Mouse (Mus musculus) frontal cortex, postnatal 25 days (tissue): Measurements from ENCODE around the gene Tchp.
A peak's percentile ranks its signal among the peaks of the same experiment; 100 is the strongest.

Source experiments
- DNase-seq, 2 experiments: peaks; one replicate each; pipeline ENCODE4 v3.0.0; 2022; ENCODE audit warnings: low spot score in 2 of 2

Gene Tchp

DNA sequence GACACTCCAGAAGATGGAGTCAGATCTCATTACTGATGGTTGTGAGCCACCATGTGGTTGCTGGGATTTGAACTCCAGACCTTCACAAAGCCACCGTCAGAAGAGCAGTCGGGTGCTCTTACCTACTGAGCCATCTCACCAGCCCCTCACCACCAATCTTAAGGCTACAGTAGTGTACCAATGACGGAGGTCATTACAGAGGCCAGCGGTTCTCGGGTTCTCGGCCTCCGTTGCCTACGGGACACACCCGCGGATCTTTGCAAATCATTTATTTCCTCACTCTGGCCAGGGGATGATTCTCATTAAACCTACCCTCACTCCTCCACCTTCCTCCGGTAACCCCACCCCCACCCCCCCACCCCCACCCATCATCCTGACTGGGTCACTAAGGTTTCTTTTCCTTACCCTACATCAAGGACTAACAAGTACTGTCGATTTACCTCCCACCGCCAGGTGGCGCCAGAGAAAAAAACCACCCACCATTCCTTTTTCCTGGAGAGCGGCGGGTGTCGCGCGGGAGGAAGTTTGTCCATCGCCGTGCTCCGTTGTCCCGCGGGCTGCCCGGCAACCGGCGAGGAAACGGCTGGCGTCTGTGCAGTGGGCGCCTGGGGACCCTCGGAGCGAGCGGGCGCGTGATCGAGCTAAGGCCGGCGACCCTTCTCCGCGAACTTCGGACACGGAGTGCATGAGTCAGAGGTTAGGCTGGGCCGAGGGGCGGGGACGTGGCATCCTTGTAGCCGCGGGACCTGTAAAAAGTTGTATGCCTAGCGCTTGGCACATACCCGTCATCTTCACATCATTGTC is at the start of gene Tchp:
TSS of gene Tchp (plus strand) at position 496 of the 804 bp plus-strand sequence.
- DNase-seq, result peak; percentile 91 to 96

DNA sequence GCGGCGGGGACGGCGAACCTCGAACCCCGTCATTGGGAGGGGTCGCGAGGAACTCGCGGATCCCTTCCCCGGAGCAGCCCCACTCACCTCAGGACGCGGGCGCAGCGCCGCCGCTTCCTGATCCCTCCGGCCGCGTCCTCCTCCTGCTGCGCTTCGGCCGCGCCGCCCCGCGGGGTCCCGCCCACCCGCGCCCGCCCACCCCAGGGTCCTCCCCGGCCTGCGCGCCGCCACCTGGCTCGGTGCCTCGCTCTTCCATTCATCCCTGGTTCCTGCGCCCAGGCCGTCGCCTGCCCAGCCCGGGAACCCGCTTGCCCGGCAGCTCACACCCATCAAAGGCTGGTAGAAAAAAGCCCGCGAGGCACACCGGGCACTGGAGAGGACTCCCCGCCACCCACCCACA is 49.3 kb upstream of the Tchp start, which contains the start of gene Trpv4:
TSS of gene Trpv4 (minus strand) at position 167 of the 400 bp plus-strand sequence.
- no peak for DNase-seq

DNA sequence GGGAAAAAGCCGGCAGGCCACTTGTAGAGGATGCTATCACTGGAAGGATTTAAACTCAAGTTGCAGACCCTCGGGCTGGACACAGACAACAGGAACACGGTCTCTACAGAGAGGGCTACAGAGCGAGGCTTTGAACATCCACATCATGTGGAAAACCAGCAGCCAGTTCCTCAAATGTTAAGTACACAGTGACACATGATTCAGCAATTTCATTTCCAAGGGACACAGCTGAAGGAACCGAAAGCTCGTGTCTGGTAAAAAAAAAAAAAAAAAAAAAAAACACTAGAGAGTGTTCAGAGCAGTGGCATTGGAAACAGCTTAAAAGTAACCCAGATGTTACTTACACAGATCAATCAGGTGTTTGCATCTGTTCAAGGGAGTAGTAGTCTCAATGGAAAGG is 46.5 kb upstream of the Tchp start:
- no peak for DNase-seq

DNA sequence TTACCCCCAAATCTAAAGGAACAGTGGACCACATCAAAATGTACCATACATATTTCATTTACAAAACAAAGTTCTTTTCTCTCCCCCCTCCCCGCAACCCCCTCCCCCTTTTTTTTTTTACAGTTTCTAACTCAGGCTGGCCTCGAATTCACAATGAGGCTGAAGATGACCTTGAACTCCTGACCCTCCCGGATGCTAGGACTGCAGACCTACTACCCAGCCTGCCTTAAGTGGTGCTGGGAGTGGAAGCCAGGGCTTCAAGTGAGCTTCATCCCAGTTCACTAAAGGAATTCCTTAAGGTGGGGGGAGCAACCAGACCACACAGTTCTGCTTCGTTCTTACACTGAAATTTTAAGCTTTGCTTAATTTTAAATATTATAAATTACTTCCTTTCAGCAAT is 43.4 kb upstream of the Tchp start:
- no peak for DNase-seq

DNA sequence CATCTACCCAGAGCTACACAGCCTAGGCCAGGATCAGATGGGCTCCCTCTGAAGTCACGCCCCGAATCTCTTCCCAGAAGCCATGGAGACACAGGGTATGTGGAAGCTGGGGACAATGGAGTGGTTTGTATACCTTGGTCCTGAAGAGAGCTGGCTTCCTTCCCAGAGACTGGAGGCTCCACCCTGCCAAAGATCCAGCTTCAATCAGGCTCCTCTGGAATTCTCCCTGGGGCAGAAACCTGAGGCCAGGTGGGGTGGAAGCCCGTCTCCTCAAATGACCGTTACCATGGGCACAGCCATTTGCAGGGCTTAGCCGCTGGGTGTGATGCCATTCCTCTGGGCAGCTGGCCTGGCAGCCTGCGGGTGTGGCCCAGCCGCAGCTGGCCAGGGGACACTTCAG is 42.8 kb upstream of the Tchp start:
- no peak for DNase-seq

DNA sequence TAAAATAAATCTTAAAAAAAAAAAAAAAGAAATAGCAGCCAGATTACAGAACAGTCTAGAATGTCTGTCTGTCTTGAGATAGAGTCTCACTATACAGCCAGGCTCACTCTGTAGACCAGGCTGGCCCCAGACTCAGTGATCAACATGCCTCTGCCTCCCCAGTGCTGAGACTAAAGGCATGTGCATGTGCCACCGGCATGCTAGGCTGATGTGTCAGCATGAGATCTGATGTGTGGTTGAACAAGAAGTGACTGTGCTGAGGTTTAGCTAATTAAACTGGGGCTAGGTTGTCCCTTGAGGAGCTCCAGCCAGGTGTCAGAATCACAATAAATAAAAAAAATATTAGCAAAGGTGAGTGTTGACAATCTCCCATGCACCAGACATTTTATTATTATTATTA is 40.9 kb upstream of the Tchp start:
- no peak for DNase-seq

DNA sequence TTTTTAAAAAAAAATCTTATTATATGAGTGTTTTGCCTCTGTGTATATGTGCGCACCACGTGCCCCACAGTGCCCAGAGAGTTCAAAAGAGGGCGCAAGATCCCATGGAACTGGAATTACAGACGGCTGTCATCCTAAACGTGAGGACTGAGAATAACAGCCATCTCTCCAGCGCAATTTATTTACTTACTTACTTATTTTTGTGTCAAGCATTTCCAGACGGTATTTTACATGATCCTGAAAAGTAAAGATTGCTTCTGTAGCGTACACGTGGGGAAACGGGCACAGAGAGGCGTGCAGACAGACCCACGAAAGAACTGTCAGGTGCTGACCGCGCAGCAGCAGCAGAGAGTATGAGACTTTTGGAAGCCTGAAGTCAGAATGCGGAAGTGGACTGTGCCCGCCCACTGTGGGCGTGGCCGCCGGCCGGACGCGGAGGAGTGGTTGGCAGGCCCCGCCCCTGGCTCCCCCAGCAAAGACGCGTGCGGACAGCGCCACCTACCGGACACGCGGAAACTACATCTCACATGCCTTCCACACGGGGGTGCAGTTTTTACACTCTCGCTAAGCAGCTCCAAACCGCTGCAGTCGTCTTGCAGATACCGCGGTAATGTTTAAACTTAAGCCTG is 40.2 kb upstream of the Tchp start:
- DNase-seq, result peak; percentile 98 to 99

DNA sequence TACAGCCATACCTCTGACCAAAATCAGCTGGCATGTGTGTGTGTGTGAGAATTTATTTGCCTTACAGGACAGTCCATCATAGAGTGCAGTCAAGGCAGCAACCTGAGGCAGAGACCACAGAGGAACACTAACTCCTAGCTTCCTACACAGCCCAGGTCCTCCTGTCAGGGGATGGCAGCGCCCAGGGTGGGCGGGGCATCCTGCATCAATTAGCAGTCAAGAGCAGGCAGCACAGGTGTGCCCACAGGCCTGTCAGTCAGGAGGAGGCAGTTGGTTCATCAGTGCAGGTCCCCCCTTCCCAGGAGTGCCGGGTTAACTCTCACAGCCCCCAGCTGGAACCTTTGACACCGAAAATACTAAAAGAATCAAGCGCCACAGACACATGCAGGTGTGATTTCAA is 38.5 kb upstream of the Tchp start:
- DNase-seq, result no peak

DNA sequence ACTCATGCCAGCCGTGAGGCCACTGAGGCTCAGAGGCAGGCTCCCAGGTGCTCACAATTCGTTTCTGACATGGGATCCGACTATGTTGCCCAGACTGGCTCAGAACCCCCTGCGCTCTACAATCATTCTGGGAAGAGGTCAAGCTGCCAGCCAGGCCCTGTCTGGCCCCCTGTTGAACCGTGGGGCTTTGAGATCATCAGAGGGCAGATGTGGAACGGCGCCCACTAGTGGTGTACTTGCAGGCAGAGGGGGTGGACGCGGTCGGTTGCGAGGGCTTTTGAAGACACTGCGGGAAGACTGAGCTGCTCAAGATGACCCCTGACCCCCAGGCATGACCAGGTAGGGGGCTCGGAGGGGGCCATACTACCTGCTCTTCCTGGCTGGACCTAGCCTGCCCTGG is 34.4 kb upstream of the Tchp start:
- DNase-seq, result no peak

DNA sequence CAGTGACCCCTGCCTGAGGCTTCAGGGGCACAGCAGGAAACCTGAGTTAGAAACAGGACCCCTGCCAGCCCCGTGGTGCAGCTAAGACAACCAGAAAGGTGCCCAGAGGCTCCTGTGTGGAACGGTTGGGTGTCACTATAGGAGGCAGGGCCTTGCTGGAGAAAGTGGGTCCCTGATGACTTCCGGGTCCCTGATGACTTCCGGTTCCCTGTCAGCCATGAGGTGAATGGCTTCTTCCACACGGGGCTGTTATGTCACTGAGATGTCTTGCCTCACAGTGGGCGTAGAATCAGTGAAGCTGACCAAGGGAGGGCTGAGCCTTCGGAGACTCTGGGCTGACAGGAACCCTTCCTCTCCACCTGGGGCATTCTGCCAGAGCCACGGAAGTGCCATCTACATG is 33.0 kb upstream of the Tchp start:
- no peak for DNase-seq

DNA sequence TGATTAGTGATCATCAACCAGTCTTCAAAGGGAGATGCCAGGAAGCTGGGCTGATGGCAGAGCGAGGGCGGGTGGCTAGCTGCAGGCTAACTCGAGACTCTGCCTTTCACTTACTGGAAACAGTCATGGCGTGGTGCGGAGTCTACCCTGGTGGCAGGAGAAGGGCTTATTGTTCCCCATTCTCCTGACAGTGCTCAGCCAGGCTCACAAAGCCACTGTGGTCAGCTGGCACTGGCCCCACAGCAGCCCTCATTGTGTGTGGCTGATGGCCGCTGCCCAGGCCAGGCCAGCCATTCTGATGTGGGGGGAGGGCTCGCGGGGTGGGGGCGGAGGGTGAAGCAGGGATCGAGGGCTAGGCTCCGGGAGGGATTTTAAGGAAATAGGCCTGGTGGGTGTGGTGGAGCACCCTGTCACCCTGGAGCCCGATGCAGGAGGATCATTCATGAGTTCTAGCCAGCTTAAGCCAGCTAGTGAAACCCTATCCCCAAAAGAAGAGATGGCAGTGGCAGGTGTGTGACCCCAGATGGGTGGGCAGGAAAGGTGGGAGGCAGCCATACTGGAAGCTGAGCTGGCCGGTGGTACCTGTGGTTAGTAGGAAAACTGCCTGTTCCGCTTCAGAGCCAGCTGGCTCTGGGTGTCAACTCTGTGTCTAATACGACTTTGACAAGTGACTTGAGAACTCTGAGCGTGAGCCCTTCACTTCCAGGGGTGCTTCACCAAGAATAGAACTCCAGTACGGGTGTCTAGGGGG is 27.5 kb upstream of the Tchp start:
- DNase-seq, result no peak

DNA sequence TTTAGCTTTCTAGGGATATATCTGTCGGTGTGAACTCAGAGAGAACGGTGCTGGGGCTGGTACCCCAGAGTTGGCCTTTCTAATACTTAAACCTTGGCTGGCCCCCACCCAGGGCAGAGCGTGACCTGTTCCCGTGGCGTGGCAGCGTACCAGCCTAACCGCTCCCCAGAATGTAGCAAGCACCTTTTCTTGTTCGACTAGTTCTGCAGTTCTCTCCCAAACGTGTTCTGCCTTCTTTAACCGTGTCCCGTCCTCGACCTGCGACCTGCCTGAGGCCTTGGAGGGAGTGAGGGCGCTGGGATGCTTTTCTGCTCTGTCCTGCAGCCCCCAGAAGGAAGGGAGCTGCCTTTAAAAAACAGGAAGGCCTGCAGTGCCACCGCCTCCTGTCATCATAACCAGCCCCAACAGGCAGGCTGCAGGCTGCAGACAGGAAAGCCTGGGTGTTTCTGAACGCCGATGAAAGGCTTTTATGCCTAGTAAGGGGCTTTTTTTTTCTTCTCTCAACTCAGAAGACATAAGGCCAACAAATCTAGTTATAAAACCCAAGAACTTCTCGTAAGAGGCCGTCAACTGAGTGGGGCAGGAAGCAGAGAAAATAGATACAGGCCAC is 26.8 kb upstream of the Tchp start:
- no peak for DNase-seq

DNA sequence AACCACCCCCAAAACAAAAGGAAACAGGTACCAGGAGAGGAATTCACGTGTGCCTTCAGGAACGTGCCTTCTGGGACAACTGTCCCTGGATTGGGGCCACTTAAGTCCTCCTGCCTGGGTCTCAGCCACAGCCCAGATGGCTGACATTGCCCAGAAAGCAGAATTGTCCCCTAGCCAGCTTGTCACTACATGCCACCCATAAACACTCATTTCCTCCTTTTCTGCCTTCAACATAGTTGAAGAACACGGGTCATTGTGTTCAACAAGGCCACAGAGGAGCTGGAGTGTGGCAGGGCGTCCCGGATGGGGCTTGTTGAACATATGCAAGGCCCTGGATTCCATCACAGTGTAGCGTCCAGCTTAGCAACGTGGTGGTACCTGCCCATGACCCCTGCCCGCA is 25.8 kb upstream of the Tchp start:
- no peak for DNase-seq

DNA sequence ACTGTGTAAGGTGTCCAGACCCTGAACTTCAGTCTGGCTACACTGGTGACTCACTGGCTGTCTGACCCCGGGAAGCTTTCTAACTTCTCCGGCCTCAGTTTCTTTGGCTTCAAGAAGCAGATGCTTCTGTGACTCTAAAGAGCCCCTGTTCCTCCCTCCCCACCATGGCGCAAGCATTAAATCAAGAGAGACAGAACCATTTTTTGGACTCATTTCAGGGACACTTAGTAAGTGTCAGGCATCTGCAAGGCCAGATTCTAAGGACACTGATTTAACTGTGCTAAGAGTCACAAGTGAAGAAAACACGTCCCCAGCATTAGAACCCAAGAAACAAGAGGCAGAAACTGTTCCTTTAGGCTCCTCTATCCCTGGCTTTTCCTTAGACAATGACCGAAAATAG is 21.6 kb upstream of the Tchp start:
- DNase-seq, result no peak

DNA sequence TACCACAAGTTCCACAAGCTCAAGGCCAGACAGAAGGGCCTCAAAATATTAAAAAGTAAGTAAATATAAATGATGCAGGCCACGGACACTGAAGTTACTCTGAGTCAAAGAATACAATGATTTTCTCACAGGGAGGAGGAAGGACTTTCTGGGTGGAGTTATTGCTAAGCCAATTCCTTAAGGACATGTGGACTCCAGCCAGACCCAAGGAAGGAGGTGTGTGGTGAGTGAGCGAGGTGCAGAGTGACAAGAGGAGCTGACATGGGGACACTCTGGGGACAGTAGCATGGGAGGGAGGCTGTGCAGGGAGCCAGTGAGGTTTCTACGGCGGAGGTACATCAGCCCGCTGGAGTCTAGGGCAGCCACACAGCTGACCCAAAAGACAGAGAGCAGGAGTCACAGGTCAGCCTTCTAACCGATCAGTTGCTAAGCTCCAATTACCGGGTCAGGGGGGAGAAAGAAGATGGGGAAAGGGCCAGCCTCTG is 20.8 kb upstream of the Tchp start:
- no peak for DNase-seq

DNA sequence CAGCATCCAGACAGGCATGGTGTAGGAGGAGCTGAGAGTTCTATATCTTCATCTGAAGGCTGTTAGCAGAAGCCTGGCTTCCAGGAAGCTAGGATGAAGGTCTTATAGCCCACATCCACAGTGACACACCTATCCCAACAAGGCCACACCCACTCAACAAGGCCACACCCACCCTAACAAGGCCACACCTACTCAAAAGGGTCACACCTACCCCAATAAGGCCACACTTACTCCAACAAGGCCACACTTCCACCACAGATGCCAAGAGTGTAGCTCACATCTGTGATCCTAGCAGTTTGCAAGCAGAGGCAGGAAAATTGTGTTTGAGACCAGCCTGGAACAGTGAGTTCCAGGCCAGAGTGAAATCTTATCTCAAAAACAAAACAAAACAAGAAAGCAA is 19.7 kb upstream of the Tchp start:
- DNase-seq, result no peak

DNA sequence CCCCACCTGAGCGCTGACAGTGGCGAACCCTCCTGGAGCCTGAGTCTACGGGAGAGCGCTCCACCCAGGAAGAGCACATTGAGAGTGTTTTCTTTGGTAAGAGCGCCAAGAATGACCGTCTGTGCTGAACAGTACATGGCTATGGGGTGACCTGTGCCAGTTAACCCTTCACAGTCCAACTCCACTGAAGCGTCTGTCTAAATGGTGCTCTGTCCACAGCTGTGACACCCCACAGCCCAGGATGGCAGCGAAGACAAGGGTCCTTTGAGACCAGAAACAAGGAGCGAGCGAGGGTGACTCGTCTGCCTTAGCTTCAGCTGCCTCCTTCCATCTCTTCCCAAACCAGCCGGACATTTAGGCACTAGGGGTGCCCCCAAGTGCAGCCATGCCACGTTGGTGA is 18.9 kb upstream of the Tchp start:
- no peak for DNase-seq

DNA sequence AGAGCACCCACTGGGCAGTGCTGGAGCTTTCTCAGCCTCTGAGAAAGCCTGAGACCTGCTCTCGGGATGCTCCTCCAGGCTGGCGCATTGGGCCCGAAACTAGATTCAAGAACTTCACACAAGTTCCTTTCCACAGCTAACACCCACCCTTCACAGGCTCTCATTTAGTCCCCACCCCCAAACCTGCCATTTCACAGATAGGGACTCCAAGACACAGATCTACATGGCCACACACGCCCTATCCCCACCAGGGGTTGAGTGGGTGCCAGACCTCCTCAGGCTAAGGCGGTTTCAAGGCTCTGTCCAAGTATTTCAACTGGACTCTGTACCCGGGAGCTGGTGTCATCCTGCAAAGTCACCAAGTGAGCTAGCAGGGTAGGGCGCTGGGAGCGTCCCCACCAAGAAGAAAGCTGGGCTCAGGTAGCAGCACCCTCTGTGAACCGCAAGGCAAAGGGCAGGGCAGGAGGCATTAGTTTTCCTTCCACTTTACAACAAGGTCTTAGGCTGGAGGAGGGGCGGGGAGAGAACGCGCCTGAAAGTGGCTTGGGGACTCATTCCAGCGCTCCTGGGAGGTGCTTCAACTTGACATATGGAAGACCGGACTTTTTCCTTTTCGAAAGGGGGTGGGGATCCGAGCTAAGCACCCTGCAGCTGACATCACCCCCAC is 17.7 kb upstream of the Tchp start:
- DNase-seq, result no peak

DNA sequence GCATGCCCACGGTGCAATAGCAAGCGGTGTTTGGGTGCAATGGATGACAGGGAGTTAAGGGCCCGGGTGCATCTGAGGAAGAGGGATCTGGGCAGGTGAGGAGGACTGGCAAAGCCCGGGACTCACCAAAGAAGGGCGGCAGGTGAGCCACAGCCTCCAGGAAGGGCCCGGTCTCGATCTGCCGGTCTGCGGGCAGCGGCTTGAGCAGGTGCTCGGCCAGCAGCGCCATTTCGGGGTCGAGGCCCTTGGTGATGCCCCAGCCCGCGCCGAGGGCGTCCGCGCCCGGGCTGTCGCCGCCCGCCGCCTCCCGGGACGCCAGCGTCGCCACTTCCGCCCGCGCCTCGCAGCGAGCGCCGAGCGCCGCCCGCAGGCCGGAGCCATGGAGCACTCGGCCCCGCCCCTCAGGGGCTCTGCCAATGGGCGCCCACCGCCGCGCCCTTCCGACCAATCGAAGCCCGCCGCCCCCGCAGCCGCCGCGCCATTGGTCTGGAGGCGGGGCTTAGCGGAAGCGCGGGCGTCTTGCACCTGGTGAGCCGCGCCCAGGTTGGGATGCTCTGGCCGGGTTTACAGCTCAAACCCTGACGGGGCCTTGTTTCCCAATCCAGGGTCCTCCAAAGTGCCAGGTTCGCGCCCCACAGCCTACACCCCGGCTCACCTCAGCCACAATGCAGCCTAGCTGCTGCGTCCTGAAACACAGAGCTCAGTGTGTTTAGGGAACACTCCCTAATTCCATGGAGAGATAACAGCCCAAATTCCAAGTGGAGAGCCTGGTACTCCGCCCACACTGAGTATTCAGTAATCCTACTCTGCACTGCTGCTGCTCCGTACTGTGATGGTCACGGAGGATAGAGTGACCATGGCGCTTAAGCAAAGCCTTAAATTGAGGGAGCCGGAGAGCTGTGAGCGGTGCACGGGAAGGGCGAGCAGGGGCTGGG is 16.7 kb upstream of the Tchp start, which contains the start of gene Gltp:
TSS of gene Gltp (minus strand) at position 352 of the 935 bp plus-strand sequence.
- peak; percentile 84 to 89 for DNase-seq

DNA sequence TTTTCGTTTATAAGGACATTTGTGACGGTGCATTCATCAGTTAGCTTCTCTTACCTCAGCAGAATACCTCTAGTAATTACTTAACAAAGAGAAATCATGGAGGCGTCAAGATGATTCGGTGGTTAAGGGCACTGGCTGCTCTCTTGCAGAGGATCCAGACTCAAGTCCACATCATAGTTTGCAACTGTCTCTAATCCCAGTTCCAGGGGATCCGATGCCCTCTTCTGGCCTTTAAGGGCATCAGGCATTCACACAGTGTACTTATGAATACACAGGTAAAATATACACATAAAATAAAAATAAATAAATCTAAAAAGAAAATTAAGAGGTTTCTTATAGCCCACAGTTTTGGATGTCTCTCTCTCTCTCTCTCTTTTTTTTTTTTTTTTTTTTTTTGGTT is 11.8 kb upstream of the Tchp start:
- no peak for DNase-seq
